Comparison of ENCODE assay signal across 10 mouse cellular contexts in genomic region chr1:62799427-62799826, GRCm38 (mm10).
"Had no signal": no experiment of that assay in that cellular context is flagged by ENCODE, and none has a peak within 500 bp of the region (broad histone marks: within the 10 kb centered on the region; RNA-seq: fewer than 3 reads in every experiment).

No protein-coding gene starts in this region.

- H3K4me2 ChIP-seq: intestine, embryonic 15.5 days; kidney, embryonic 15.5 days; midbrain, embryonic 13.5 days; stomach, embryonic 15.5 days had no signal

- H3K27me3 ChIP-seq: intestine, embryonic 15.5 days; kidney, embryonic 15.5 days; stomach, embryonic 15.5 days had no signal

- ATAC-seq: intestine, embryonic 15.5 days; midbrain, embryonic 13.5 days had no signal

- H3K36me3 ChIP-seq: intestine, embryonic 15.5 days; kidney, embryonic 15.5 days; midbrain, embryonic 13.5 days had no signal

- H3K9ac ChIP-seq: intestine, embryonic 15.5 days; kidney, embryonic 15.5 days; midbrain, embryonic 13.5 days; stomach, embryonic 15.5 days had no signal

- DNase-seq: kidney, adult 2 months; kidney, postnatal 14 days; right cerebral cortex, postnatal 14 days; thymus, adult 2 months; thymus, postnatal 25 days had no signal

- H3K4me3 ChIP-seq: intestine, embryonic 15.5 days; kidney, embryonic 15.5 days; left cerebral cortex, adult 2 months; midbrain, embryonic 13.5 days; stomach, embryonic 15.5 days had no signal

- H3K9me3 ChIP-seq: intestine, embryonic 15.5 days; kidney, embryonic 15.5 days; midbrain, embryonic 13.5 days; stomach, embryonic 15.5 days had no signal

- H3K27ac ChIP-seq: intestine, embryonic 15.5 days; left cerebral cortex, adult 2 months; midbrain, embryonic 13.5 days; stomach, embryonic 15.5 days had no signal
